Mouse (Mus musculus) heart, postnatal 0 days (tissue): ENCODE measurements around the gene Fgf18.

Experiments
- CTCF ChIP-seq: IDR thresholded peaks from 2 replicates; pipeline ENCODE4 v1.5.1; 2016; ENCODE audit warnings: antibody characterized with exemption, control low read depth, low read depth
- EP300 ChIP-seq: IDR thresholded peaks from 2 replicates; pipeline ENCODE4 v1.6.1; 2016; ENCODE audit warnings: antibody characterized with exemption, low read depth

DNA sequence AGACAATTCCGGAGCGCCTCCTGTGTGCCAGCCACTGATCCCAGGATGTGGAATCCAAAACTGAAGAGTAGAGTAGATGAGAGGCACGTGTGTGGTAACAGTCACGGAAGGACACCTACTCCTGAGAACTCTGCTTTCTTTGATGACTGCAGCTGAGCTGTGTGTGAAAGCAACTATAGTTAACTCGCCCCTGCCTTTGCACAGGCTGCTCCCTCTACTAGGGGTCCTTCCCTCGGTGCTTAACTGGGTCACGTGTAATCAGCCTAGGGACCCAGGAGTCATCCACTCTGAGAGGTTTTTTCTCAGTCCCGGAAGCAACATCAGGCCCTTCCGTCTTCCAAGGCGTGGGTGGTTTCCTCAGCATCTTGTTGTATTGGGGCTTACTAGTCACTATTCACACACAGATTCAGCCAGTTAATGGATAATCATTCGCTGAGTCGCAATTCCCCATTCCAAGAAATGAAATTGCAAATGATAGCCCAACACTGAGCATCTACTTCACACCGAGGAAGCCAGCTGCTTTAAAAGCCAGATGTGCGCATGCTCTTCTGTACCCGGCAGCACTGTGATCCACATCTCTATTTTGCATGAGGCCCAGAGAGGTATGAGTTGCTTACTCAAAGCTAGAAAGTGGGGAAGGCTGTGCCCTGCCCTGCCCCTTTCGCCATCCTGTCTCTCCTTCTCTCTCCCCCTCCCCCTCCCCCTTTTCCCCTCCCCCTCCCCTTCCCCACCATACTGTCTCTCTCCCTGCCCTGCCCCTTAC, 67.0 kb downstream of the Fgf18 start:
- no peak for TF ChIP-seq CTCF
- no peak for TF ChIP-seq EP300
